Mouse (Mus musculus) forebrain, embryonic 14.5 days (tissue): ENCODE data around the gene Cdh26. TPM values are rescaled to one million over a fixed set of nuclear protein-coding genes. Genes with fewer than 3 reads are reported as not detected.

Experiments
- ATAC-seq: fragments of 200-750 bp; cut with Nextera tagmentation; 2 replicates; pipeline ENCODE4 v1.8.0; 2017; ENCODE audit warnings: mild to moderate bottlenecking, moderate library complexity
- DNase-seq: peaks from one replicate; pipeline ENCODE4 v3.0.0-alpha.2; 2015; ENCODE audit warnings: low spot score
- H3K27ac ChIP-seq: fragments of 300-500 bp; sonication (generic); 2 replicates; pipeline ENCODE4 v1.5.1; 2014; ENCODE audit warnings: low read depth, mild to moderate bottlenecking, control low read depth, low read length, moderate library complexity
- H3K27me3 ChIP-seq: fragments of 300-500 bp; sonication (generic); replicated peaks from 2 replicates; pipeline ENCODE4 v1.6.1; 2014; ENCODE audit warnings: low read length, control low read depth, mixed read lengths; ENCODE audit not compliant: control insufficient read depth, insufficient read depth
- H3K36me3 ChIP-seq: fragments of 300-500 bp; sonication (generic); 2 replicates; pipeline ENCODE4 v1.6.1; 2014; ENCODE audit warnings: low read length, control low read depth; ENCODE audit not compliant: control insufficient read depth, insufficient read depth
- H3K4me1 ChIP-seq: fragments of 300-500 bp; sonication (generic); 2 replicates; pipeline ENCODE4 v1.6.1; 2014; ENCODE audit warnings: antibody characterized with exemption, low read length, control low read depth; ENCODE audit not compliant: control insufficient read depth, insufficient read depth
- H3K4me2 ChIP-seq: fragments of 300-500 bp; sonication (generic); 2 replicates; pipeline ENCODE4 v1.6.1; 2014; ENCODE audit warnings: mild to moderate bottlenecking, control low read depth, low read length
- H3K4me3 ChIP-seq: fragments of 300-500 bp; sonication (generic); 2 replicates; pipeline ENCODE4 v1.5.1; 2014; ENCODE audit warnings: low read depth, low read length, control low read depth
- H3K9ac ChIP-seq: fragments of 300-500 bp; sonication (generic); 2 replicates; pipeline ENCODE4 v1.6.1; 2014; ENCODE audit warnings: mild to moderate bottlenecking, low read length, control low read depth, moderate library complexity
- H3K9me3 ChIP-seq: fragments of 300-500 bp; sonication (generic); replicated peaks from 2 replicates; pipeline ENCODE4 v1.6.1; 2016; ENCODE audit warnings: low read length, control low read depth, mixed read lengths; ENCODE audit not compliant: control insufficient read depth
- WGBS: fragments of 180-500 bp; shearing (Covaris S2); extraction: QIAGEN DNeasy Blood & Tissue Kit; methylation state at CpG from one replicate; pipeline ENCODE4 v1.1.7; 2014; 5-methylcytosine and 5-hydroxymethylcytosine counted together
- polyA plus RNA-seq: library from polyadenylated mRNA; unstranded; fragments of >200 nt; fragmentation: Nextera tagmentation; extraction: Ambion mirVana; gene quantifications from 2 replicates; pipeline ENCODE4 v1.2.1, GENCODE M21; 2014

Gene Cdh26
- polyA plus RNA-seq, 1 experiment from 2014 or later: 0.11 TPM

GRCm38 (mm10) chr2:178507379-178508014 lies 77.2 kb downstream of the Cdh26 start:
- Histone ChIP-seq H3K9me3 (no peaks in the 10 kb centered on the region), H3K4me3 (no peak overlapping the region), H3K27me3 (no peaks in the 10 kb centered on the region), H3K9ac (no peak overlapping the region), H3K36me3 (no peaks in the 10 kb centered on the region), H3K4me2 (no peak overlapping the region), H3K4me1 (no peaks in the 10 kb centered on the region), H3K27ac (no peak overlapping the region)
- DNase-seq: peak; percentile 88
- WGBS: 47% methylated on average over 6 of the region's 6 CpGs
- ATAC-seq: peak; percentile 78

- no peak overlapping the region for H3K27ac ChIP-seq
- ATAC-seq: no peak
- H3K4me2 ChIP-seq: no peak overlapping the region
- no peaks in the 10 kb centered on the region for H3K27me3 ChIP-seq
- no peak for DNase-seq
- H3K9me3 ChIP-seq: no peaks in the 10 kb centered on the region
- no peak overlapping the region for H3K4me3 ChIP-seq
- H3K4me1 ChIP-seq: no peaks in the 10 kb centered on the region
- H3K36me3 ChIP-seq: no peaks in the 10 kb centered on the region
- no peak overlapping the region for H3K9ac ChIP-seq
- 91% methylated on average over 6 of the region's 6 CpGs for WGBS
These were observed 77.9 kb downstream of the Cdh26 start for GRCm38 (mm10) chr2:178508279-178508678.

- H3K4me3 ChIP-seq: no peak overlapping the region
- no peaks in the 10 kb centered on the region for H3K36me3 ChIP-seq
- no peaks in the 10 kb centered on the region for H3K4me1 ChIP-seq
- no peak for ATAC-seq
- H3K9ac ChIP-seq: no peak overlapping the region
- H3K27ac ChIP-seq: peak overlapping the region; percentile 44; the same call in 1 of the 2 replicates
- no peak overlapping the region for H3K4me2 ChIP-seq
- 73% methylated on average over 4 of the region's 4 CpGs for WGBS
- H3K27me3 ChIP-seq: no peaks in the 10 kb centered on the region; the same call in 1 of the 2 replicates
- H3K9me3 ChIP-seq: no peaks in the 10 kb centered on the region
- no peak for DNase-seq
These were observed 82.7 kb downstream of the Cdh26 start for GRCm38 (mm10) chr2:178513043-178513442.

GRCm38 (mm10) chr2:178513636-178514071 lies 83.3 kb downstream of the Cdh26 start:
- Histone ChIP-seq H3K4me3 (no peak overlapping the region), H3K9ac (no peak overlapping the region), H3K4me1 (no peaks in the 10 kb centered on the region), H3K27ac (peak overlapping the region; percentile 44; the same call in 1 of the 2 replicates), H3K4me2 (no peak overlapping the region; the same call in 1 of the 2 replicates), H3K9me3 (no peaks in the 10 kb centered on the region), H3K27me3 (no peaks in the 10 kb centered on the region; the same call in 1 of the 2 replicates), H3K36me3 (no peaks in the 10 kb centered on the region)
- DNase-seq (peak; percentile 73), ATAC-seq (peak; percentile 68)
- WGBS: 50% methylated on average over 16 of the region's 16 CpGs

- no peaks in the 10 kb centered on the region for H3K9me3 ChIP-seq
- no peak overlapping the region for H3K9ac ChIP-seq
- H3K4me1 ChIP-seq: no peaks in the 10 kb centered on the region
- no peaks in the 10 kb centered on the region; the same call in 1 of the 2 replicates for H3K27me3 ChIP-seq
- ATAC-seq (no peak), DNase-seq (no peak)
- H3K36me3 ChIP-seq: no peaks in the 10 kb centered on the region
- 83% methylated on average over 5 of the region's 5 CpGs for WGBS
- no peak overlapping the region for H3K4me2 ChIP-seq
- no peak overlapping the region for H3K27ac ChIP-seq
- H3K4me3 ChIP-seq: no peak overlapping the region
These were observed 86.1 kb downstream of the Cdh26 start for GRCm38 (mm10) chr2:178516421-178516820.

GRCm38 (mm10) chr2:178516941-178517340 lies 86.6 kb downstream of the Cdh26 start:
- no peak for ATAC-seq
- no peak for DNase-seq
- 81% methylated on average over 9 of the region's 9 CpGs for WGBS
- no peaks in the 10 kb centered on the region for H3K9me3 ChIP-seq
- no peaks in the 10 kb centered on the region; the same call in 1 of the 2 replicates for H3K27me3 ChIP-seq
- no peaks in the 10 kb centered on the region for H3K36me3 ChIP-seq
- H3K4me2 ChIP-seq: no peak overlapping the region
- no peak overlapping the region for H3K9ac ChIP-seq
- H3K27ac ChIP-seq: no peak overlapping the region
- no peak overlapping the region for H3K4me3 ChIP-seq
- no peaks in the 10 kb centered on the region for H3K4me1 ChIP-seq

GRCm38 (mm10) chr2:178519321-178519720 lies 89.0 kb downstream of the Cdh26 start:
- Histone ChIP-seq H3K27me3 (no peaks in the 10 kb centered on the region; the same call in 1 of the 2 replicates), H3K4me2 (no peak overlapping the region), H3K4me3 (no peak overlapping the region), H3K36me3 (no peaks in the 10 kb centered on the region), H3K27ac (no peak overlapping the region), H3K9ac (no peak overlapping the region), H3K9me3 (no peaks in the 10 kb centered on the region), H3K4me1 (peaks cover 7% of the 10 kb centered on the region; the same call in 1 of the 2 replicates)
- DNase-seq: no peak
- 86% methylated on average over 4 of the region's 4 CpGs for whole genome bisulfite sequencing
- ATAC-seq: no peak

- no peak overlapping the region for H3K27ac ChIP-seq
- 74% methylated on average over 2 of the region's 2 CpGs for WGBS
- ATAC-seq: no peak
These were observed 89.9 kb downstream of the Cdh26 start for GRCm38 (mm10) chr2:178520216-178520615.

GRCm38 (mm10) chr2:178522331-178522730 lies 92.0 kb downstream of the Cdh26 start:
- no peaks in the 10 kb centered on the region for H3K9me3 ChIP-seq
- H3K4me1 ChIP-seq: peaks cover 7% of the 10 kb centered on the region; the same call in 1 of the 2 replicates
- H3K9ac ChIP-seq: no peak overlapping the region
- 27% methylated on average over 4 of the region's 4 CpGs for WGBS
- no peak overlapping the region for H3K4me2 ChIP-seq
- no peak overlapping the region for H3K4me3 ChIP-seq
- no peaks in the 10 kb centered on the region for H3K27me3 ChIP-seq
- H3K36me3 ChIP-seq: no peaks in the 10 kb centered on the region
- peak; percentile 62 for DNase-seq
- peak overlapping the region; percentile 55 for H3K27ac ChIP-seq
- ATAC-seq: peak; percentile 63

More at GRCm38 (mm10) chr2:178520216-178520615, 89.9 kb downstream of the Cdh26 start:
- no peak for DNase-seq
- no peaks in the 10 kb centered on the region for H3K9me3 ChIP-seq
- no peaks in the 10 kb centered on the region for H3K36me3 ChIP-seq
- no peak overlapping the region for H3K4me3 ChIP-seq
- H3K27me3 ChIP-seq: no peaks in the 10 kb centered on the region
- H3K4me1 ChIP-seq: peaks cover 7% of the 10 kb centered on the region; the same call in 1 of the 2 replicates
- H3K4me2 ChIP-seq: no peak overlapping the region
- no peak overlapping the region for H3K9ac ChIP-seq
